Mouse (Mus musculus) retina, postnatal 1 day (tissue): ENCODE results near the gene Myog.
"Not testable (repeated sequence)": the region's sequence is repeated elsewhere in the genome, so short reads cannot be mapped to it uniquely, and the experiment has no call there.

ENCODE experiments used
- DNase-seq: peaks from one replicate; pipeline ENCODE4 v3.0.0-alpha.2; 2012

Gene Myog

GRCm38 (mm10) chr1:134289598-134290099 is at the start of gene Myog:
Myog (plus strand) TSS chr1:134289989.
- DNase-seq = peak; percentile 47

GRCm38 (mm10) chr1:134240701-134241100 is 49.1 kb upstream of the Myog start:
- DNase-seq = no peak

- no peak for DNase-seq
Observed at GRCm38 (mm10) chr1:134241298-134241697, 48.5 kb upstream of the Myog start.

- no peak for DNase-seq
Observed at GRCm38 (mm10) chr1:134242286-134242685, 47.5 kb upstream of the Myog start.

GRCm38 (mm10) chr1:134243505-134243904 is 46.3 kb upstream of the Myog start:
- DNase-seq = no peak

GRCm38 (mm10) chr1:134243948-134244914 is 45.6 kb upstream of the Myog start:
- DNase-seq = peak; percentile 88

- peak; percentile 65 for DNase-seq
Observed at GRCm38 (mm10) chr1:134245004-134245717, 44.6 kb upstream of the Myog start.

GRCm38 (mm10) chr1:134246590-134246989 is 43.2 kb upstream of the Myog start:
- DNase-seq = no peak

- not testable (repeated sequence) for DNase-seq
Observed at GRCm38 (mm10) chr1:134249681-134250080, 40.1 kb upstream of the Myog start.

GRCm38 (mm10) chr1:134264341-134264740 is 25.4 kb upstream of the Myog start:
- no peak for DNase-seq

GRCm38 (mm10) chr1:134265797-134266196 is 24.0 kb upstream of the Myog start:
- peak; percentile 28 for DNase-seq

GRCm38 (mm10) chr1:134270026-134270425 is 19.8 kb upstream of the Myog start:
- DNase-seq = no peak

- peak; percentile 73 for DNase-seq
Observed at GRCm38 (mm10) chr1:134272754-134273250, 17.0 kb upstream of the Myog start.

- no peak for DNase-seq
Observed at GRCm38 (mm10) chr1:134273493-134274395, 16.0 kb upstream of the Myog start.

- no peak for DNase-seq
Observed at GRCm38 (mm10) chr1:134274483-134274920, 15.3 kb upstream of the Myog start.

- no peak for DNase-seq
Observed at GRCm38 (mm10) chr1:134275616-134276464, 13.9 kb upstream of the Myog start.

GRCm38 (mm10) chr1:134276823-134277222 is 13.0 kb upstream of the Myog start:
- no peak for DNase-seq

- DNase-seq = no peak
Observed at GRCm38 (mm10) chr1:134280174-134280573, 9.6 kb upstream of the Myog start.

- no peak for DNase-seq
Observed at GRCm38 (mm10) chr1:134281563-134281962, 8.2 kb upstream of the Myog start.

GRCm38 (mm10) chr1:134282342-134282741 is 7.4 kb upstream of the Myog start:
- DNase-seq = no peak

GRCm38 (mm10) chr1:134283108-134283507 is 6.7 kb upstream of the Myog start:
- DNase-seq = no peak
